Mouse (Mus musculus) heart, adult 8-10 months (tissue): ENCODE measurements around the gene Cdk2ap1. TPM values are rescaled to one million over a fixed set of nuclear protein-coding genes. Genes with fewer than 3 reads are reported as not detected.

Experiments
- total RNA-seq, 4 experiments: library from RNA; stranded (reverse); gene quantifications; 2 replicates each; pipeline ENCODE4 v1.2.4; 2022

The Cdk2ap1 gene
- total RNA-seq, 4 experiments from 2014 or later: 138 to 152 (median 145) TPM

Other genes with a start within 250 kb of the Cdk2ap1 start
- 10 to 100 TPM; 34.8 to 38.4 (median 37.4) TPM for gene Arl6ip4, start 247.0 kb downstream of the Cdk2ap1 start, total RNA-seq
- 10 to 100 TPM; 39.8 to 52.2 (median 44.5) TPM for gene Pitpnm2, start 113.3 kb downstream of the Cdk2ap1 start, total RNA-seq
- 1 to 10 TPM; 3.6 to 5.7 (median 5.0) TPM for gene Mphosph9, start 35.1 kb downstream of the Cdk2ap1 start, total RNA-seq
- gene 2810006K23Rik, start 35.0 kb downstream of the Cdk2ap1 start, total RNA-seq: 10 to 100 TPM; 13.8 to 15.3 (median 14.5) TPM
- gene Sbno1, start 62.9 kb upstream of the Cdk2ap1 start, total RNA-seq: 10 to 100 TPM; 63.2 to 73.4 (median 65.6) TPM
- 100 to 1,000 TPM; 197 to 262 (median 216) TPM for gene Kmt5a, start 76.8 kb upstream of the Cdk2ap1 start, total RNA-seq
- 1 to 10 TPM; 7.0 to 7.8 (median 7.4) TPM for gene Rilpl2, start 115.3 kb upstream of the Cdk2ap1 start, total RNA-seq
- gene Snrnp35, start 120.1 kb upstream of the Cdk2ap1 start, total RNA-seq: 10 to 100 TPM; 12.9 to 19.0 (median 14.6) TPM
- gene Rilpl1, start 168.3 kb upstream of the Cdk2ap1 start, total RNA-seq: 100 to 1,000 TPM; 179 to 263 (median 215) TPM
- 100 to 1,000 TPM; 164 to 190 (median 179) TPM for gene Tmed2, start 177.6 kb upstream of the Cdk2ap1 start, total RNA-seq
- gene Ddx55, start 189.8 kb upstream of the Cdk2ap1 start, total RNA-seq: 1 to 10 TPM; 4.2 to 6.6 (median 5.5) TPM
- 10 to 100 TPM; 22.3 to 29.9 (median 28.5) TPM for gene Eif2b1, start 216.0 kb upstream of the Cdk2ap1 start, total RNA-seq
- gene Gtf2h3, start 216.1 kb upstream of the Cdk2ap1 start, total RNA-seq: 10 to 100 TPM; 17.8 to 21.5 (median 20.1) TPM